Mouse (Mus musculus): ENCODE results near the gene Cyb5b.

GRCm38 (mm10) chr8:107115008-107115320 is 35.5 kb upstream of the Cyb5b start:
- TF ChIP-seq POLR2A (IDR thresholded peaks at IDR 0.05; ENCODE audit: low read depth, low read length) (no peak), CTCF (IDR thresholded peaks at IDR 0.05; ENCODE audit: extremely low read depth, insufficient read length, insufficient replicate concordance, low read depth, low read length) (no peak)

All from small intestine, adult 2 months (tissue).